Mouse (Mus musculus) stomach, postnatal 0 days (tissue): Measurements from ENCODE around the gene Gna15.

ENCODE experiments used
- CTCF ChIP-seq: IDR thresholded peaks from 2 replicates; pipeline ENCODE4 v1.5.1; 2016; ENCODE audit warnings: antibody characterized with exemption, low read depth, mild to moderate bottlenecking, moderate library complexity
- EP300 ChIP-seq: optimal IDR thresholded peaks from 2 replicates; pipeline ENCODE3; 2016; ENCODE audit warnings: antibody characterized with exemption

DNA sequence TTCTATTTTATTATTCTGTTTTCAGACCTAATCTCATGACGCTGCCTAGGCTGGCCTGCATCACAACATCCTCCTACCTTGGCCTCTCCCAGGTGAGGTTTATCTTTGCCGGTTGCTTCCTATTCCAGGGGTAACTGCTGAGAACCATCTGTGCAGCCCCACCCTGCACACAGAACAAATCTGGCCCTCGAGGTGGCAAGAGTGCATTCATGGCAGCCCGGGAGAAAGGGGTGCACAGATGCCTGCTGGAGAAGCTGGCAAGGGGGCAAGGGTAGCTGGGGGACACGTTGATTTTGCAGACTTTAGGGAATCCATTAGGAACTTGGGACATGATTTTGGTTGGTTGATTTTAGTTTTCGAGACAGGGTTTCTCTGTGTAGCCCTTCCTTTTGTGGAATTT lies 65.8 kb downstream of the Gna15 start:
- no peak for TF ChIP-seq CTCF
- no peak for TF ChIP-seq EP300
